Comparison of ENCODE assay signal across 11 mouse cellular contexts in the genomic region with DNA sequence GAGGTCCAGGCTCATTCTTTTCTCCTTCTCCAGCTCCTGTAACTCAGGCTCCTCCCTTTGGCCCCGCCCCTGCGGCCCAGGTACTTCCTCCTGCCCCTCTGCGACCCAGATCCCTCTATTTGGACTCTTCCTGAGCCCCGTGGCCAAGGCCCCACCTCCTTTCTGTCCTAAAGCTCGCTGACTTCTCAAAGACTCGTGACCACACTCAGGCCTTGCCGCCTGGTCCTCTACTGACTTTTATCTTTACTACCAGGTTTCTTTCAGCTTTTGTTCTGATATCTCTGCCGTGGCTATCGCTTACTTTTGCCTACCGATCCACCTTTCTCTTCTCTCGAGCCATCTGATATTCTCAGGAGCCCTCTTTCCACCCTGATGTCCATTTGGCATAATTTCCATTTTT. TPM values are rescaled to one million over a fixed set of nuclear protein-coding genes. Genes with fewer than 3 reads are reported as not detected.
DNase-seq lines count a peak whose midpoint lies in the region; ATAC-seq lines count a peak whose summit lies in the region.
"Had no signal": no experiment of that assay in that cellular context is flagged by ENCODE, and none has a peak within 500 bp of the region (broad histone marks: within the 10 kb centered on the region; RNA-seq: fewer than 3 reads in every experiment).

No protein-coding gene starts in this region.

- peaks cover 7% of the 10 kb centered on the region for H3K9me3 ChIP-seq in heart, embryonic 12.5 days (replicated peaks)
- peaks cover 8% of the 10 kb centered on the region for H3K9me3 ChIP-seq in midbrain, embryonic 12.5 days
- peaks cover 7% of the 10 kb centered on the region; the same call in 1 of the 2 replicates for H3K9me3 ChIP-seq in midbrain, embryonic 14.5 days (ENCODE audit: control insufficient read depth, low read length)
- H3K9me3 ChIP-seq in embryonic facial prominence, embryonic 15.5 days (replicated peaks): no peaks in the 10 kb centered on the region
- no peaks in the 10 kb centered on the region for H3K9me3 ChIP-seq in stomach, embryonic 15.5 days

- 10% methylated on average over 11 of the region's 11 CpGs for WGBS in heart, embryonic 12.5 days
- WGBS in midbrain, embryonic 12.5 days: 16% methylated on average over 11 of the region's 11 CpGs
- 20% methylated on average over 11 of the region's 11 CpGs for WGBS in midbrain, embryonic 14.5 days
- WGBS in embryonic facial prominence, embryonic 15.5 days: 18% methylated on average over 11 of the region's 11 CpGs
- 17% methylated on average over 11 of the region's 11 CpGs for WGBS in stomach, embryonic 15.5 days

- H3K4me2 ChIP-seq in heart, embryonic 12.5 days: peak overlapping the region; percentile 30; the same call in 1 of the 2 replicates
- peak overlapping the region; percentile 21; the same call in 1 of the 2 replicates for H3K4me2 ChIP-seq in midbrain, embryonic 12.5 days (replicated peaks)
- H3K4me2 ChIP-seq in midbrain, embryonic 14.5 days (ENCODE audit: low read length): no peak overlapping the region
- peak overlapping the region; percentile 29; the same call in 1 of the 2 replicates for H3K4me2 ChIP-seq in embryonic facial prominence, embryonic 15.5 days (replicated peaks)
- peak overlapping the region; percentile 50 for H3K4me2 ChIP-seq in stomach, embryonic 15.5 days

- H3K9ac ChIP-seq in heart, embryonic 12.5 days: no peak overlapping the region
- H3K9ac ChIP-seq in midbrain, embryonic 12.5 days (replicated peaks): no peak overlapping the region
- no peak overlapping the region for H3K9ac ChIP-seq in midbrain, embryonic 14.5 days (replicated peaks; ENCODE audit: low read length)
- no peak overlapping the region for H3K9ac ChIP-seq in embryonic facial prominence, embryonic 15.5 days
- H3K9ac ChIP-seq in stomach, embryonic 15.5 days: 0 out of 2 replicates have a peak overlapping the region, but pooled peaks have one; percentile 6

- H3K27me3 ChIP-seq in heart, embryonic 12.5 days (replicated peaks): peaks cover 100% of the 10 kb centered on the region
- peaks cover 100% of the 10 kb centered on the region for H3K27me3 ChIP-seq in midbrain, embryonic 12.5 days
- peaks cover 100% of the 10 kb centered on the region for H3K27me3 ChIP-seq in midbrain, embryonic 14.5 days (ENCODE audit: control insufficient read depth, insufficient read depth, low read length)
- H3K27me3 ChIP-seq in embryonic facial prominence, embryonic 15.5 days: peaks cover 97% of the 10 kb centered on the region
- H3K27me3 ChIP-seq in stomach, embryonic 15.5 days (replicated peaks): peaks cover 88% of the 10 kb centered on the region

- intact Hi-C loops in heart, postnatal 36 days (cut with DNase I): no loop called here

- H3K36me3 ChIP-seq in heart, embryonic 12.5 days: no peaks in the 10 kb centered on the region
- H3K36me3 ChIP-seq in midbrain, embryonic 12.5 days: no peaks in the 10 kb centered on the region
- peaks cover 12% of the 10 kb centered on the region; the same call in 1 of the 2 replicates for H3K36me3 ChIP-seq in midbrain, embryonic 14.5 days (ENCODE audit: control insufficient read depth, insufficient read depth, low read length)
- no peaks in the 10 kb centered on the region for H3K36me3 ChIP-seq in embryonic facial prominence, embryonic 15.5 days
- H3K36me3 ChIP-seq in stomach, embryonic 15.5 days: no peaks in the 10 kb centered on the region

- no peak for DNase-seq in heart, postnatal 36 days
- no peak for DNase-seq in midbrain, embryonic 14.5 days
- no peak for DNase-seq in left cerebral cortex, adult 8-10 months (ENCODE audit: low spot score in 2 of 2)
- no peak for DNase-seq in embryo, embryonic 10 days (ENCODE audit: low spot score)
- DNase-seq: right cerebral cortex, postnatal 4 days had no signal

- no peak overlapping the region for H3K27ac ChIP-seq in heart, embryonic 12.5 days (ENCODE audit: poor library complexity, severe bottlenecking)
- no peak overlapping the region for H3K27ac ChIP-seq in midbrain, embryonic 12.5 days (replicated peaks)
- no peak overlapping the region for H3K27ac ChIP-seq in midbrain, embryonic 14.5 days (replicated peaks; ENCODE audit: low read depth, low read length)
- H3K27ac ChIP-seq in embryonic facial prominence, embryonic 15.5 days (replicated peaks): no peak overlapping the region
- H3K27ac ChIP-seq in stomach, embryonic 15.5 days: no peak overlapping the region
- H3K27ac ChIP-seq: layer of hippocampus, adult 2 months had no signal

- 0 out of 2 replicates have a peak overlapping the region, but pooled peaks have one; percentile 16 for H3K4me3 ChIP-seq in heart, embryonic 12.5 days
- no peak overlapping the region for H3K4me3 ChIP-seq in midbrain, embryonic 12.5 days
- H3K4me3 ChIP-seq in midbrain, embryonic 14.5 days (replicated peaks; ENCODE audit: low read depth, low read length): no peak overlapping the region
- H3K4me3 ChIP-seq in embryonic facial prominence, embryonic 15.5 days (replicated peaks): peak overlapping the region; percentile 16; the same call in 1 of the 2 replicates
- peak overlapping the region; percentile 17; the same call in 1 of the 2 replicates for H3K4me3 ChIP-seq in stomach, embryonic 15.5 days (replicated peaks)
- H3K4me3 ChIP-seq: layer of hippocampus, adult 2 months had no signal

- ATAC-seq in heart, embryonic 12.5 days (ENCODE audit: insufficient number of reproducible peaks, low FRiP score): no peak; the same call in 1 of the 2 replicates
- no peak for ATAC-seq in midbrain, embryonic 12.5 days (ENCODE audit: low FRiP score, low read depth)
- ATAC-seq in midbrain, embryonic 14.5 days (ENCODE audit: low FRiP score, low TSS enrichment): no peak
- ATAC-seq in embryonic facial prominence, embryonic 15.5 days (ENCODE audit: insufficient number of reproducible peaks, low FRiP score, low TSS enrichment, low read depth): no peak
- no peak for ATAC-seq in stomach, embryonic 15.5 days (ENCODE audit: insufficient read depth, low FRiP score, low read depth)

- H3K4me1 ChIP-seq in heart, embryonic 12.5 days (replicated peaks): peaks cover 34% of the 10 kb centered on the region
- peaks cover 13% of the 10 kb centered on the region for H3K4me1 ChIP-seq in midbrain, embryonic 12.5 days
- no peaks in the 10 kb centered on the region for H3K4me1 ChIP-seq in midbrain, embryonic 14.5 days (ENCODE audit: control insufficient read depth, insufficient read depth, low read length)
- peaks cover 22% of the 10 kb centered on the region for H3K4me1 ChIP-seq in embryonic facial prominence, embryonic 15.5 days
- H3K4me1 ChIP-seq in stomach, embryonic 15.5 days: peaks cover 15% of the 10 kb centered on the region

RNA-seq across cellular contexts. Expression of a gene that starts 10.8 kb away (rescaled TPM):
- polyA plus RNA-seq in heart, embryonic 12.5 days (2016; fragmentation: Nextera tagmentation; extraction: Ambion mirVana): 1.2 and 1.5 TPM in 2 replicates
- not detected for total RNA-seq in heart, postnatal 36 days (2021)
- polyA plus RNA-seq in midbrain, embryonic 12.5 days (2016; fragmentation: Nextera tagmentation; extraction: Ambion mirVana): 0.87 TPM in 1 of 2 replicates, not detected in the other
- not detected in 2 replicates for polyA plus RNA-seq in midbrain, embryonic 14.5 days (2014; fragmentation: Nextera tagmentation; extraction: Ambion mirVana)
- polyA plus RNA-seq in embryonic facial prominence, embryonic 15.5 days (2015; fragmentation: Nextera tagmentation; extraction: Ambion mirVana): 0.35 and 0.43 TPM in 2 replicates
- polyA plus RNA-seq in stomach, embryonic 15.5 days (2015; fragmentation: Nextera tagmentation; extraction: Ambion mirVana): 0.62 and 1.7 TPM in 2 replicates
- not detected for total RNA-seq in left cerebral cortex, adult 8-10 months (2022)
- total RNA-seq: layer of hippocampus, adult 2 months had no signal
- polyA plus RNA-seq: gonadal fat pad, adult 2 months had no signal

RNA-seq across cellular contexts. Expression of a gene that starts 12.2 kb away (rescaled TPM):
- 35.4 and 39.4 TPM in 2 replicates for polyA plus RNA-seq in heart, embryonic 12.5 days (2016; fragmentation: Nextera tagmentation; extraction: Ambion mirVana)
- 1 to 10 TPM; 6.5 to 7.5 TPM for total RNA-seq in heart, postnatal 36 days (2021)
- polyA plus RNA-seq in midbrain, embryonic 12.5 days (2016; fragmentation: Nextera tagmentation; extraction: Ambion mirVana): 77.3 and 78.1 TPM in 2 replicates
- polyA plus RNA-seq in midbrain, embryonic 14.5 days (2014; fragmentation: Nextera tagmentation; extraction: Ambion mirVana): 50.4 and 52.5 TPM in 2 replicates
- polyA plus RNA-seq in embryonic facial prominence, embryonic 15.5 days (2015; fragmentation: Nextera tagmentation; extraction: Ambion mirVana): 36.8 and 46.2 TPM in 2 replicates
- polyA plus RNA-seq in stomach, embryonic 15.5 days (2015; fragmentation: Nextera tagmentation; extraction: Ambion mirVana): 38.8 and 43.7 TPM in 2 replicates
- total RNA-seq in left cerebral cortex, adult 8-10 months (2022): 10 to 100 TPM; 20.7 to 25.9 (median 23.1) TPM

RNA-seq across cellular contexts. Expression of a gene that starts 30.5 kb away (rescaled TPM):
- 53.9 and 57.1 TPM in 2 replicates for polyA plus RNA-seq in heart, embryonic 12.5 days (2016; fragmentation: Nextera tagmentation; extraction: Ambion mirVana)
- total RNA-seq in heart, postnatal 36 days (2021): 100 to 1,000 TPM; 207 to 236 TPM
- polyA plus RNA-seq in midbrain, embryonic 12.5 days (2016; fragmentation: Nextera tagmentation; extraction: Ambion mirVana): 10.1 and 10.2 TPM in 2 replicates
- polyA plus RNA-seq in midbrain, embryonic 14.5 days (2014; fragmentation: Nextera tagmentation; extraction: Ambion mirVana): 6.4 and 7.4 TPM in 2 replicates
- polyA plus RNA-seq in embryonic facial prominence, embryonic 15.5 days (2015; fragmentation: Nextera tagmentation; extraction: Ambion mirVana): 85.5 and 92.3 TPM in 2 replicates
- polyA plus RNA-seq in stomach, embryonic 15.5 days (2015; fragmentation: Nextera tagmentation; extraction: Ambion mirVana): 154 and 161 TPM in 2 replicates
- 10 to 100 TPM; 41.9 to 51.1 (median 44.6) TPM for total RNA-seq in left cerebral cortex, adult 8-10 months (2022)

Comparison
In these comparisons a context has a peak if more than half of its experiments do, and no peak if none do; other contexts are left out.
1. H3K4me3 ChIP-seq: peak in heart, embryonic 12.5 days (single experiment), embryonic facial prominence, embryonic 15.5 days (single experiment) and stomach, embryonic 15.5 days (single experiment); none in midbrain, embryonic 12.5 days (single experiment) and midbrain, embryonic 14.5 days (single experiment).